Mouse (Mus musculus) hindbrain, embryonic 14.5 days (tissue): ENCODE results near the gene Eif2b3. TPM values are rescaled to one million over a fixed set of nuclear protein-coding genes. Genes with fewer than 3 reads are reported as not detected.

Source experiments
- ATAC-seq: fragments of 200-750 bp; cut with Nextera tagmentation; 2 replicates; pipeline ENCODE4 v1.8.0; 2017; ENCODE audit warnings: moderate number of reproducible peaks, mild to moderate bottlenecking, moderate TSS enrichment, moderate library complexity; ENCODE audit not compliant: low FRiP score
- DNase-seq: peaks from one replicate; pipeline ENCODE4 v3.0.0-alpha.2; 2015; ENCODE audit warnings: low spot score
- H3K27ac ChIP-seq: fragments of 300-500 bp; sonication (generic); 2 replicates; pipeline ENCODE4 v1.5.1; 2014; ENCODE audit warnings: mild to moderate bottlenecking, moderate library complexity
- H3K27me3 ChIP-seq: fragments of 300-500 bp; sonication (generic); 2 replicates; pipeline ENCODE4 v1.6.1; 2014; ENCODE audit warnings: mild to moderate bottlenecking, low read length, mixed read lengths; ENCODE audit not compliant: control insufficient read depth, insufficient read depth
- H3K36me3 ChIP-seq: fragments of 300-500 bp; sonication (generic); replicated peaks from 2 replicates; pipeline ENCODE4 v1.6.1; 2014; ENCODE audit not compliant: control insufficient read depth, insufficient read depth
- H3K4me1 ChIP-seq: fragments of 300-500 bp; sonication (generic); replicated peaks from 2 replicates; pipeline ENCODE4 v1.6.1; 2014; ENCODE audit warnings: antibody characterized with exemption, low read length, mixed read lengths; ENCODE audit not compliant: control insufficient read depth, insufficient read depth
- H3K4me2 ChIP-seq: fragments of 300-500 bp; sonication (generic); replicated peaks from 2 replicates; pipeline ENCODE4 v1.6.1; 2014; ENCODE audit warnings: mild to moderate bottlenecking, moderate library complexity
- H3K4me3 ChIP-seq: fragments of 300-500 bp; sonication (generic); replicated peaks from 2 replicates; pipeline ENCODE4 v1.5.1; 2014; ENCODE audit warnings: mild to moderate bottlenecking, low read length
- H3K9ac ChIP-seq: fragments of 300-500 bp; sonication (generic); 2 replicates; pipeline ENCODE4 v1.6.1; 2014
- H3K9me3 ChIP-seq: fragments of 300-500 bp; sonication (generic); 2 replicates; pipeline ENCODE4 v1.6.1; 2016; ENCODE audit warnings: low read length; ENCODE audit not compliant: control insufficient read depth
- WGBS: fragments of 180-500 bp; shearing (Covaris S2); extraction: QIAGEN DNeasy Blood & Tissue Kit; methylation state at CpG from one replicate; pipeline ENCODE4 v1.1.7; 2014; 5-methylcytosine and 5-hydroxymethylcytosine counted together
- polyA plus RNA-seq: library from polyadenylated mRNA; unstranded; fragments of >200 nt; fragmentation: Nextera tagmentation; extraction: Ambion mirVana; gene quantifications from 2 replicates; pipeline ENCODE4 v1.2.1, GENCODE M21; 2014

Eif2b3 gene
- polyA plus RNA-seq, 1 experiment from 2014 or later = 48.6 TPM

DNA sequence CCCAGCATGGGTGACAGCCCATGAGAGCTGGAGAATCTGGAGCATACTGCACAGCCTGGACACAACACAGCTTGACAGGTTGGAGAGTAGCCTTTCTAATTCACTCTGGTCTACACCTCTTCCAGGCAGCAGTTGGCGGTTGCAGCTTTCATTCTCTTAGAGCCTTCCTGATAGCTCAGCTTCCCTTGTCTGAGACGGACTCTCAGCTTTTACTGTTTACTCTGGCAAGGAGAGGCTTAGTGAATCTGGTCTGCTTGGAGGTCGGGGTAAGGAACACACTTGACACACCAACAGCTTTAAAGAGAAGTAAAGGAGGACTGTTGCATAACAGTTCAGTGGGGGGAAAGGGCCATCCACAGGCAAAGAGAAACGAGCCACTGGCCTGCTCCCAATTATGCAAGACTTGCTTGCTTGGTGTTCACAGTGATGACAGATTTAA is 22.1 kb downstream of the Eif2b3 start:
- DNase-seq (no peak), ATAC-seq (peak; percentile 27; the same call in 1 of the 2 replicates)
- no peaks in the 10 kb centered on the region for H3K9me3 ChIP-seq
- H3K4me1 ChIP-seq = peaks cover 22% of the 10 kb centered on the region
- H3K27me3 ChIP-seq = no peaks in the 10 kb centered on the region
- H3K4me3 ChIP-seq = no peak overlapping the region
- no peak overlapping the region for H3K9ac ChIP-seq
- no peak overlapping the region for H3K4me2 ChIP-seq
- H3K27ac ChIP-seq = peak overlapping the region; percentile 55
- peaks cover 7% of the 10 kb centered on the region; the same call in 1 of the 2 replicates for H3K36me3 ChIP-seq
- WGBS = 52% methylated on average over 4 of the region's 4 CpGs

DNA sequence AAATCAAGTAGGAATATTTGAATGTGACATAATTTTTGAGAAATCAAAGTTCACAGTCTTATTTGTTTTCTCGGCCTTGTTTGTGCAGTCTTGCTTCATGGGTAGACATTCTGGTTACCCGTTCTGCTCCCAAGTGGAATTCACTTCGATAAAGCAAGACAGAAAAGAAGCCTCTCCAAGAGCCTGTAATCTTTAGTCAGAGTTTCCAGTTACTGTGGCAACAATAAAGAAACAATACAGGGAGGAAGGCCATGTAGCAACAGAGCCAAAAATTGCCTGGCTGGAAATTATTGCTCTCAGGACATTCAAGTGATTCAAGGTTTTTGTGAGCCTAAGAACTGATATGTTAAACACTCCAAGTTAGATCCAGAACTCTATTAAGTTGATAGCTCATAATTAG is 29.6 kb downstream of the Eif2b3 start:
- WGBS = 79% methylated on average over 3 of the region's 3 CpGs
- H3K4me2 ChIP-seq = no peak overlapping the region
- DNase-seq (no peak), ATAC-seq (no peak)
- H3K36me3 ChIP-seq = peaks cover 16% of the 10 kb centered on the region
- H3K9ac ChIP-seq = no peak overlapping the region
- H3K4me3 ChIP-seq = no peak overlapping the region
- H3K27ac ChIP-seq = no peak overlapping the region
- H3K9me3 ChIP-seq = no peaks in the 10 kb centered on the region
- H3K27me3 ChIP-seq = no peaks in the 10 kb centered on the region
- H3K4me1 ChIP-seq = no peaks in the 10 kb centered on the region

DNA sequence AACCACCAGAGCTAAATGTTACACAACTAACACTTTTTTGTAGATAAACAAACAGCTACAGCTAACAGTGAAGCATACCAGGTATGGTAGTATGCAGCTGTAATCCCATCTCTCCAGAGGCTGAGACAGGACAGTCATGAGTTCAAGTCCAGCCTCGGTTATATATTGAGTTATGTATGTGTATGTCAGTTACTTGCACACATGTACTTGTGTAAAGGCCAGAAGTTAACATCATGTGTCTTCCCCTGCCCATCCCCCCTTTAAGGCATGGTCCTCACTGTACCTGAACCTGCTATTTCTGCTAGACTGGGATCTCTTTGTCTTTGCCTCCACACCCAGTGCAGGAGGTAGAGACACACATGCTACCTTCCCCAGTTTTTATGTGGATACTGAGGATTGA is 30.3 kb downstream of the Eif2b3 start:
- WGBS = 97% methylated on average over 1 of the region's 1 CpGs
- Histone ChIP-seq H3K9me3 (no peaks in the 10 kb centered on the region), H3K36me3 (peaks cover 14% of the 10 kb centered on the region), H3K9ac (no peak overlapping the region), H3K27me3 (no peaks in the 10 kb centered on the region), H3K4me2 (no peak overlapping the region), H3K27ac (no peak overlapping the region), H3K4me1 (no peaks in the 10 kb centered on the region), H3K4me3 (no peak overlapping the region)
- ATAC-seq (no peak), DNase-seq (no peak)

DNA sequence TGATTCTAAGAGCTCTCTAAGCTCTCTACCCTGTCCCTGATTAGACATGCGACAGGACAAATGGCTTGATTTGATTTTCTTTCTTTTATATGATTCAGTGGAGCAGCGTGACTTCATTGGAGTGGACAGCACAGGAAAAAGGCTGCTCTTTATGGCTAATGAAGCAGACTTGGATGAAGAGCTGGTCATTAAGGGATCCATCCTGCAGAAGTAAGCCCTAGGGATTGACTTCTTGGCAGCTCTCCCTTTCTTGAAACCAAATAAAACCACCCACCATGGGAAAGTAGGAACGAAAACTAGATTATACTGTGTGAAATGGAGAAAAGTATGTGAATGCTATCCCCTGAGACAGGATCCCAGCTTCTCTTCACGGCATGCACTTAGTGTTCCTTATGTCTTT is 33.4 kb downstream of the Eif2b3 start:
- H3K27me3 ChIP-seq = no peaks in the 10 kb centered on the region
- no peak for DNase-seq
- WGBS = 74% methylated on average over 4 of the region's 4 CpGs
- 0 out of 2 replicates have a peak, but pooled peaks have one; percentile 34 for ATAC-seq
- H3K9ac ChIP-seq = no peak overlapping the region
- H3K36me3 ChIP-seq = peaks cover 9% of the 10 kb centered on the region
- H3K27ac ChIP-seq = no peak overlapping the region
- no peak overlapping the region for H3K4me3 ChIP-seq
- H3K9me3 ChIP-seq = no peaks in the 10 kb centered on the region
- H3K4me1 ChIP-seq = no peaks in the 10 kb centered on the region
- H3K4me2 ChIP-seq = no peak overlapping the region

DNA sequence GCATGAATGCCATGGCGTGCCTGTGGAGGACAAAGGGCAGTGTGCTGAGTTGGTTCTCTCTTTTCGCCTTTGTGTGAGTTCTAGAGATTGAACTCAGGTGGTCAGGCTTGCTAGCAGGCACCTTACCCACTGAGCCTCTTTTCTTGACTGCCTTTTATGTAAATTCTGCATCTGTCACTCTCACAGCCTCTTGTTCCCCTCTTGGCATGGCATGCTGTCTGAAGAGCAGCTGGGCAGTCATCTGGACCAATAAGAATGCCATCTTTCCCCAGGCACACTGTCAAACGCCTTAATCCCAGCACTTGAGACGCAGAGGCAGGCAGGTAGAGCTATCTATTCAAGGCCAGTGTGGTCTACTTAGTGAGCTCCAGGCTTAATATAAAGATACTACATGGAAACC is 34.8 kb downstream of the Eif2b3 start:
- Histone ChIP-seq H3K9me3 (no peaks in the 10 kb centered on the region), H3K27ac (0 out of 2 replicates have a peak overlapping the region, but pooled peaks have one; percentile 1), H3K27me3 (no peaks in the 10 kb centered on the region), H3K9ac (no peak overlapping the region), H3K4me3 (no peak overlapping the region), H3K4me1 (no peaks in the 10 kb centered on the region), H3K4me2 (no peak overlapping the region), H3K36me3 (peaks cover 14% of the 10 kb centered on the region)
- WGBS = 64% methylated on average over 4 of the region's 4 CpGs
- DNase-seq (no peak), ATAC-seq (no peak)

DNA sequence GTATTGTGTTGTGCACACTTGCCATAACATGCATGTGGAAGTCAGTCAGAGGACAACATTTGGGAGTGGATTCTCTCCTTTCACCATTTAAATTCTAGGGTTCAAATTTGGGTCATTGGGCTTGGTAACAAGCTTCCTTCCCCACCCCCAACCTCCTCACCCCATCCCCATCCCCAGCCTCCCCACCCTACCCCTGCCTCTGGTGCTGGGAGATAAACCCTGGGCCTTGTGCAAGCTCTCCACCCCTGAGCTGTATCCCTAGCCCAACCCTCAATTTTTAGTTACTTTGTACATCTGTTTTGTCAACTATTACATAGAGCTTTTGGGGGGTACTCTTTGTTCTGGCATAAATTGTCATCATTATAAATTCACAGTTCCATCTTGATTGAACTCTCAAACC is 36.9 kb downstream of the Eif2b3 start:
- H3K36me3 ChIP-seq = peaks cover 11% of the 10 kb centered on the region
- ATAC-seq (no peak), DNase-seq (no peak)
- H3K4me2 ChIP-seq = no peak overlapping the region
- H3K4me3 ChIP-seq = no peak overlapping the region
- H3K27ac ChIP-seq = no peak overlapping the region
- H3K4me1 ChIP-seq = no peaks in the 10 kb centered on the region
- H3K9me3 ChIP-seq = no peaks in the 10 kb centered on the region
- H3K9ac ChIP-seq = no peak overlapping the region
- no peaks in the 10 kb centered on the region for H3K27me3 ChIP-seq

DNA sequence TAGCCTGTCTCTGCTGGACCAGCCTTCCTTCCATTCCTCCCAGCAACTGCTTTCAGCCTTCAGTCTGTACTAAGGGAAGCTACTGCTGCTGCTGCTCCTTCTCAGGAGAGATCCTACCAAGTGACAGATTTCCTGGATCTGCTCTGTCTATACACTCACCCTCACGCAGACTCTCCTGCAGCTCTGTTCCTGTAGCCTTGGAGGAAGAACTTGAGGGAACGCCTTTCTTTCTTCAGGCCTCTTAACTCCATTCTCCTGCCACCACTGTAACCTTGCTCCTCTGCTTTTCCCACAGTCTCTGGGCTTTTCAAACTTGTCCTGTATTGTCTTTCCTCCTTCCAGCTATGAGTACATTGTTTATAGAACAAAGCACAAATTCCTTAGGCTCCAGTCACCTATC is 37.3 kb downstream of the Eif2b3 start:
- no peak overlapping the region for H3K27ac ChIP-seq
- peaks cover 11% of the 10 kb centered on the region for H3K36me3 ChIP-seq
- ATAC-seq (no peak), DNase-seq (no peak)
- no peaks in the 10 kb centered on the region for H3K4me1 ChIP-seq
- no peaks in the 10 kb centered on the region for H3K9me3 ChIP-seq
- H3K9ac ChIP-seq = no peak overlapping the region
- no peaks in the 10 kb centered on the region for H3K27me3 ChIP-seq
- no peak overlapping the region for H3K4me3 ChIP-seq
- H3K4me2 ChIP-seq = no peak overlapping the region
- WGBS = 60% methylated on average over 2 of the region's 2 CpGs

DNA sequence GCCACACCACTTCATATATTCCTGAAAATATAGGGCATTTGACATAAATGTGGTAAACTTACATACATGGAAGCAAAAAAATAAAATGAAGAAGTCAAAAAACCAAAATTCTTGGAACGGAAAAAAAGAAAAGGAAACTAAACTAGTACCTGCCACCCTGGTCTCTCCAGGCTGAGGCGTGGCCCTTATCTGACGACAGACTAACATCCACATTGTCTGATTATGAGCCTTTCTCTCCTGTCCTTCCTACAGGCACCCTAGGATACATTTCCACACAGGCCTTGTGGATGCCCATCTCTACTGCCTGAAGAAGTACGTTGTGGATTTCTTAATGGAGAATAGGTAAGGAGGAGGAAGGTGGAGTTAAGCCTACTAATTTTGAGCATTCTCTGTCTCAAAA is 39.3 kb downstream of the Eif2b3 start:
- no peaks in the 10 kb centered on the region for H3K27me3 ChIP-seq
- H3K9me3 ChIP-seq = no peaks in the 10 kb centered on the region
- H3K4me2 ChIP-seq = no peak overlapping the region
- H3K4me1 ChIP-seq = no peaks in the 10 kb centered on the region
- H3K9ac ChIP-seq = no peak overlapping the region
- ATAC-seq = no peak
- no peak overlapping the region for H3K27ac ChIP-seq
- DNase-seq = no peak
- 87% methylated on average over 4 of the region's 4 CpGs for WGBS
- H3K4me3 ChIP-seq = no peak overlapping the region
- peaks cover 15% of the 10 kb centered on the region for H3K36me3 ChIP-seq

DNA sequence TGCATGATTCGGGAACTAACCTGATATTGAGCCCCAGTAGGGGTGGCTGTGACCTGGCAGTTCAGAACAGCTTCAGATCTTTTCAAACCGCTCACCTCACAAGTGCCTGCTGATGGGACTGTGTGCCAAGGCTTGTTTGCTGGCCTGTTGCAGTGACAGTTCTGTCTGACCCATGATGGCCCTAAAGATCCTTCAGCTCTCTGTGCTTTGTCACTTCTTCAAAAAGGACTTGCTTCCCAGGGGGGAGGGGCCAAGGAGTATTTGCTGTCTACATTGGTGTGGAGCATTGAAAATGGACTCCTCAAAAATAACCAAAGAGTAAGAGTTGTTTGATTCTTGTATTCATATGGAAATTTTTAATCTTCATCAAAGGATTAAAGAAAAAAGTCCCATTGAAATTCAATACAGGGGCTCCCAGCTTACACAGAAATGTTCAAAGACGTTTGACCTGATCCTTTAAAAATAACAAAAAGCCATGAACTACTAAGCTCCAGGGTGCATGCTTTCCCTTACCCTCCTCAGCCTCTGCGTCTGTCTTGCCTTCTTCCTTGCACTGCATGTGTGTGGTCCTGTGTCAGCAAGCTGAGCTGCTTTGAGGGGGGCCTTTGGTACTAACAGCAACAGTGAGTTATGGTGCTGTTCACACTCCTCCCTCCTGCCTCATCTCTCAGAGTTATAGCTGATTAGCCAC is 43.6 kb downstream of the Eif2b3 start:
- 22% methylated on average over 4 of the region's 4 CpGs for WGBS
- no peaks in the 10 kb centered on the region for H3K4me1 ChIP-seq
- H3K36me3 ChIP-seq = peaks cover 42% of the 10 kb centered on the region
- no peak for DNase-seq
- no peak overlapping the region for H3K27ac ChIP-seq
- no peak overlapping the region for H3K4me2 ChIP-seq
- ATAC-seq = no peak
- H3K27me3 ChIP-seq = no peaks in the 10 kb centered on the region
- no peaks in the 10 kb centered on the region for H3K9me3 ChIP-seq
- no peak overlapping the region for H3K4me3 ChIP-seq
- H3K9ac ChIP-seq = no peak overlapping the region

DNA sequence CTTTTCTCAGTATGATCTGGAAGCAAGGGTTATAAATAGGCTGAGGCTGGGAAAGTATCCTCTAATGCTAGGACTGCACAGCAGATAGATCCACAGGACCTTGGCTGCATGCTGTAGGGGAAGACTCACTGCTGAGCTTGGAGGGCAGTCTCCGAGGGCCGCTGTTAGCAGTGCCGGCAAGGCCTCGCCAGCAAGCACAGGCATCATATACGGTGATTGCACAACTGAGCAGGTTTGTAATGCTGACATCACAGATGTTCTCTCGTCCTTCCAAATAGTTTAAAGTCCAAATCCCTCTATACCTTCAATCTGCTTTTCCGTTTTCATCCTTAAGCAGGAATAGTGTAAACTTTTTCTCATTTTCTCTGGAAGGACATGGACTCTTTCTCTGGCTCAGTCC is 48.8 kb downstream of the Eif2b3 start:
- no peak for DNase-seq
- H3K4me1 ChIP-seq = no peaks in the 10 kb centered on the region

More for the DNA sequence above, 48.8 kb downstream of the Eif2b3 start:
- H3K4me3 ChIP-seq = no peak overlapping the region
- H3K9ac ChIP-seq = no peak overlapping the region
- H3K27ac ChIP-seq = no peak overlapping the region
- H3K4me2 ChIP-seq = no peak overlapping the region
- peaks cover 77% of the 10 kb centered on the region for H3K36me3 ChIP-seq
- H3K27me3 ChIP-seq = no peaks in the 10 kb centered on the region
- 92% methylated on average over 7 of the region's 7 CpGs for WGBS
- ATAC-seq = no peak
- no peaks in the 10 kb centered on the region for H3K9me3 ChIP-seq
